Mouse (Mus musculus) hindbrain, embryonic 11.5 days (tissue): ENCODE measurements around the gene Adgrl1. TPM values are rescaled to one million over a fixed set of nuclear protein-coding genes. Genes with fewer than 3 reads are reported as not detected.

ENCODE experiments used
- ATAC-seq: fragments of 200-750 bp; cut with Nextera tagmentation; 2 replicates; pipeline ENCODE4 v1.8.0; 2017; ENCODE audit warnings: mild to moderate bottlenecking, moderate TSS enrichment, moderate library complexity; ENCODE audit not compliant: low FRiP score
- DNase-seq: peaks from one replicate; pipeline ENCODE4 v3.0.0-alpha.2; 2015; ENCODE audit warnings: low spot score
- H3K27ac ChIP-seq: fragments of 300-500 bp; sonication (generic); 2 replicates; pipeline ENCODE4 v1.5.1; 2014; ENCODE audit warnings: mild to moderate bottlenecking, low read depth, low read length
- H3K27me3 ChIP-seq: fragments of 300-500 bp; sonication (generic); 2 replicates; pipeline ENCODE4 v1.6.1; 2014; ENCODE audit warnings: mild to moderate bottlenecking, low read length, moderate library complexity, mixed read lengths; ENCODE audit not compliant: control insufficient read depth, insufficient read depth
- H3K36me3 ChIP-seq: fragments of 300-500 bp; sonication (generic); 2 replicates; pipeline ENCODE4 v1.6.1; 2014; ENCODE audit warnings: mild to moderate bottlenecking, low read length, moderate library complexity, mixed read lengths; ENCODE audit not compliant: control insufficient read depth, insufficient read depth
- H3K4me1 ChIP-seq: fragments of 300-500 bp; sonication (generic); replicated peaks from 2 replicates; pipeline ENCODE4 v1.6.1; 2014; ENCODE audit warnings: low read length, mixed read lengths; ENCODE audit not compliant: control insufficient read depth, insufficient read depth
- H3K4me2 ChIP-seq: fragments of 300-500 bp; sonication (generic); replicated peaks from 2 replicates; pipeline ENCODE4 v1.6.1; 2014; ENCODE audit warnings: mild to moderate bottlenecking, low read depth, low read length
- H3K4me3 ChIP-seq: fragments of 300-500 bp; sonication (generic); 2 replicates; pipeline ENCODE4 v1.5.1; 2014; ENCODE audit warnings: low read depth, low read length
- H3K9ac ChIP-seq: fragments of 300-500 bp; sonication (generic); 2 replicates; pipeline ENCODE4 v1.6.1; 2014; ENCODE audit warnings: low read depth, low read length
- H3K9me3 ChIP-seq: fragments of 300-500 bp; sonication (generic); 2 replicates; pipeline ENCODE4 v1.6.1; 2016; ENCODE audit warnings: low read length; ENCODE audit not compliant: control insufficient read depth
- WGBS: fragments of 180-500 bp; shearing (Covaris S2); extraction: QIAGEN DNeasy Blood & Tissue Kit; methylation state at CpG from one replicate; pipeline ENCODE4 v1.1.7; 2014; 5-methylcytosine and 5-hydroxymethylcytosine counted together
- polyA plus RNA-seq: library from polyadenylated mRNA; unstranded; fragments of >200 nt; fragmentation: Nextera tagmentation; extraction: Ambion mirVana; gene quantifications from 2 replicates; pipeline ENCODE4 v1.2.1, GENCODE M21; 2014

Gene Adgrl1
- polyA plus RNA-seq, 1 experiment from 2014 or later, result 23.7 TPM

GRCm38 (mm10) chr8:83898456-83898855 is 1.4 kb upstream of the Adgrl1 start:
- DNase-seq (peak; percentile 37), ATAC-seq (no peak)
- Histone ChIP-seq H3K27ac (no peak overlapping the region; the same call in 1 of the 2 replicates), H3K4me2 (peak overlapping the region; percentile 97), H3K9me3 (no peaks in the 10 kb centered on the region), H3K4me1 (peaks cover 14% of the 10 kb centered on the region), H3K4me3 (peak overlapping the region; percentile 93), H3K27me3 (peaks cover 2% of the 10 kb centered on the region; the same call in 1 of the 2 replicates), H3K9ac (no peak overlapping the region), H3K36me3 (no peaks in the 10 kb centered on the region)
- 5% methylated on average over 10 of the region's 10 CpGs for WGBS

- peak overlapping the region; percentile 93 for H3K4me3 ChIP-seq
- H3K27me3 ChIP-seq, result peaks cover 2% of the 10 kb centered on the region; the same call in 1 of the 2 replicates
- no peaks in the 10 kb centered on the region for H3K36me3 ChIP-seq
- peak overlapping the region; percentile 97 for H3K4me2 ChIP-seq
- H3K9ac ChIP-seq, result peak overlapping the region; percentile 93; the same call in 1 of the 2 replicates
- no peaks in the 10 kb centered on the region for H3K9me3 ChIP-seq
- peaks cover 14% of the 10 kb centered on the region for H3K4me1 ChIP-seq
- ATAC-seq (no peak; the same call in 1 of the 2 replicates), DNase-seq (peak; percentile 71)
- under 1% methylated on average over 13 of the region's 13 CpGs for WGBS
- peak overlapping the region; percentile 93 for H3K27ac ChIP-seq
These were observed 931 bp upstream of the Adgrl1 start for GRCm38 (mm10) chr8:83898985-83899362.

- Histone ChIP-seq H3K9ac (peak overlapping the region; percentile 93), H3K36me3 (no peaks in the 10 kb centered on the region), H3K27ac (peak overlapping the region; percentile 93), H3K4me3 (peak overlapping the region; percentile 93), H3K27me3 (peaks cover 2% of the 10 kb centered on the region; the same call in 1 of the 2 replicates), H3K9me3 (no peaks in the 10 kb centered on the region), H3K4me1 (peaks cover 14% of the 10 kb centered on the region), H3K4me2 (peak overlapping the region; percentile 97)
- under 1% methylated on average over 32 of the region's 100 CpGs for WGBS
- no peak; the same call in 1 of the 2 replicates for ATAC-seq
- DNase-seq, result no peak
These were observed 506 bp downstream of the Adgrl1 start for GRCm38 (mm10) chr8:83900266-83900956.

GRCm38 (mm10) chr8:83900957-83901270 is 1.0 kb downstream of the Adgrl1 start:
- H3K4me1 ChIP-seq, result peaks cover 14% of the 10 kb centered on the region
- H3K9ac ChIP-seq, result peak overlapping the region; percentile 93

GRCm38 (mm10) chr8:83901566-83902485 is 1.9 kb downstream of the Adgrl1 start:
- H3K27ac ChIP-seq, result 0 out of 2 replicates have a peak overlapping the region, but pooled peaks have one; percentile 93
- ATAC-seq, result no peak
- WGBS, result 6% methylated on average over 11 of the region's 14 CpGs

More at GRCm38 (mm10) chr8:83900957-83901270, 1.0 kb downstream of the Adgrl1 start:
- Histone ChIP-seq H3K36me3 (no peaks in the 10 kb centered on the region), H3K27ac (peak overlapping the region; percentile 93), H3K9me3 (no peaks in the 10 kb centered on the region), H3K4me2 (peak overlapping the region; percentile 97), H3K4me3 (peak overlapping the region; percentile 93), H3K27me3 (no peaks in the 10 kb centered on the region; the same call in 1 of the 2 replicates)
- WGBS, result 0% methylated on average over 16 of the region's 40 CpGs
- ATAC-seq (no peak), DNase-seq (peak; percentile 72)

GRCm38 (mm10) chr8:83902961-83903666 is 3.2 kb downstream of the Adgrl1 start:
- no peaks in the 10 kb centered on the region for H3K27me3 ChIP-seq
- peak overlapping the region; percentile 6; the same call in 1 of the 2 replicates for H3K4me3 ChIP-seq
- peak; percentile 36 for DNase-seq
- H3K9ac ChIP-seq, result 0 out of 2 replicates have a peak overlapping the region, but pooled peaks have one; percentile 7
- ATAC-seq, result no peak
- peak overlapping the region; percentile 19 for H3K4me2 ChIP-seq
- peaks cover 14% of the 10 kb centered on the region for H3K4me1 ChIP-seq
- WGBS, result 12% methylated on average over 13 of the region's 13 CpGs
- H3K9me3 ChIP-seq, result no peaks in the 10 kb centered on the region
- H3K36me3 ChIP-seq, result no peaks in the 10 kb centered on the region
- peak overlapping the region; percentile 47; the same call in 1 of the 2 replicates for H3K27ac ChIP-seq

More at GRCm38 (mm10) chr8:83901566-83902485, 1.9 kb downstream of the Adgrl1 start:
- Histone ChIP-seq H3K9ac (peak overlapping the region; percentile 93; the same call in 1 of the 2 replicates), H3K4me2 (peak overlapping the region; percentile 97), H3K4me1 (peaks cover 14% of the 10 kb centered on the region), H3K9me3 (no peaks in the 10 kb centered on the region), H3K36me3 (no peaks in the 10 kb centered on the region), H3K27me3 (no peaks in the 10 kb centered on the region), H3K4me3 (peak overlapping the region; percentile 93)
- peak; percentile 50 for DNase-seq

- WGBS, result 85% methylated on average over 6 of the region's 6 CpGs
- no peak overlapping the region for H3K4me2 ChIP-seq
- no peak for ATAC-seq
- no peak overlapping the region for H3K4me3 ChIP-seq
- H3K27ac ChIP-seq, result no peak overlapping the region
- no peak for DNase-seq
- H3K4me1 ChIP-seq, result peaks cover 4% of the 10 kb centered on the region; the same call in 1 of the 2 replicates
- H3K9ac ChIP-seq, result no peak overlapping the region
- no peaks in the 10 kb centered on the region for H3K9me3 ChIP-seq
- H3K27me3 ChIP-seq, result no peaks in the 10 kb centered on the region
- H3K36me3 ChIP-seq, result no peaks in the 10 kb centered on the region
These were observed 8.7 kb downstream of the Adgrl1 start for GRCm38 (mm10) chr8:83908583-83908982.

GRCm38 (mm10) chr8:83909311-83909710 is 9.4 kb downstream of the Adgrl1 start:
- Histone ChIP-seq H3K4me1 (peaks cover 4% of the 10 kb centered on the region; the same call in 1 of the 2 replicates), H3K36me3 (no peaks in the 10 kb centered on the region), H3K9me3 (no peaks in the 10 kb centered on the region), H3K9ac (no peak overlapping the region), H3K4me2 (no peak overlapping the region), H3K27me3 (no peaks in the 10 kb centered on the region), H3K27ac (no peak overlapping the region), H3K4me3 (no peak overlapping the region)
- WGBS, result 46% methylated on average over 8 of the region's 8 CpGs
- ATAC-seq, result 0 out of 2 replicates have a peak, but pooled peaks have one; percentile 27
- DNase-seq, result no peak
